Mouse (Mus musculus): ENCODE measurements at regions not wholly inside any gene's neighbourhood (a gene's known extent, or its start where the extent isn't known, plus 50 kb on each side); places are given as distances from the start of the nearest gene placed in this dataset.

DNA sequence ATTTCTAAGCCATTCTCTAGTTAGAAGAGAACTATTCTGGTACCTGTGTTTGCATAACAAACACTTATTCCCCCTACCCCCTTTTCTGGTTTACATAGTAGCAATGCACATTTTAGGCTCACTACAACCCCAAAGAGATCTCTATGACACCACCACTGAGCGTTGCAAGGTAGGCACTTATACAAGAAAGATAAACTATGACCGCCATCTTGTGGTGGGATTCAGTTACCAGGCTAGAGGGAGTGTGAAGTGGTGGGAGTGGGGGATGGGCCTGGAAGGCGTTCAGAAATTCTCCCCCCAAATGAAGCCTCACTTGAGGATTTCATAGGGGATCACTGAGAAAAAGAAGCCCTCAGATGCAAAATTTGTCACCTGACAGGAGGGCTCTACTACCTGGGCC lies 64.4 kb upstream of the Fst start:
- DNase-seq (ENCODE audit: low read depth, low spot score) = no peak

DNA sequence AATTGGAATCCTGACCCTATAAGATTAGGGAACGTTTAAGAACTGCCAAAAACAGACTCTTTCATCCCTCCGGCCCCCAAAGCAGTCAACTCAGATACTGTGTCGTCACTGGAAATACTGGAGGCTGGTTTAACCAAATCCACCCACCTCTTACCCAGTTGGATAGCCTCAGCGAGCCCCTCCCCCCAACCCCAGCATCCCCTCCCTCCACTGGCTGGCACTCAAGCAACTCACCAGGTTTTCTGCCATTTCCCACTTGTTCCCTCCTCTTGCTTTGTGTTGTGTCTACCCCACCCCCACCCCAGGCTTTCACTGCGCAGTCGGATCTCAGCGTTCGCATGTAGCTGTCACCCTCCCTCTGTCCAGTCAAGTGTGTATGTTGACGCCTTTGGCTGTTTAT lies 68.1 kb upstream of the Fst start:
- no peak for DNase-seq (ENCODE audit: low read depth, low spot score)

GRCm38 (mm10) chr13:114530171-114530774 lies 71.5 kb upstream of the Fst start:
- DNase-seq (ENCODE audit: low read depth, low spot score) = no peak

GRCm38 (mm10) chr13:114531780-114532179 lies 73.0 kb upstream of the Fst start:
- DNase-seq (ENCODE audit: low read depth, low spot score) = no peak

DNA sequence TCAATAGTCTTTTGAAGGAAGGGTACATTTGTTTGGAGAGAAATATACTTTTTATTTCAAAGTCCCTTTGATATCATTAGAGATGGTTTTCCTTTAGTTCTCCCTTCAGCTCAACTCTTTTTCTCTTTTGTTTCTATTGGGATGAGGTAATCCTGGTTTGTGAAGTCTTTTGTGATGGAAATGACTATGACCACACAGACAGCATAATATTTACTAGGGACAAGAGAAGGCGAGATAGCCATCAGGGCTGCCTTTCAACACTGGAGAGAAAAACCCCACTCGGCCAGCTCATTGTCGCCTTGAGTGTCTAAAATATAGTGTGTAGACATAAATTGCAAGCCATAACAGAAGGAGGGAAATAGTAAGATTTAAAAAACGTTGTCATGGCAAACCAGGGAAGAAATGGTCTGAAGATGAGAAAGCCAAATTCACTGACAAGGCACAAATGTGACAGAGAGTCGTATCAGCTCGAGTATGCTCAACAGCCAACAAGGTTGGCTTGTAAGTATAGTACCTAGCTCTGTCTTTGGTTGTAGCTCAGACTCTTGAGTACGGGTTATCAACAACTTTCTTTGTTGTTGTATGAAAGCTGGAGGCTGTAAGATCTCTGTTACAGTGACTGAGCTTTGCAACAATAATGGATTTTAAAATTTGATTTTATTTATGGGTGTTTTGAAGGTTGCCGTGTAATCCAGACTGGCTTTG lies 73.8 kb upstream of the Fst start:
- DNase-seq (ENCODE audit: low read depth, low spot score) = no peak

GRCm38 (mm10) chr13:114534591-114534990 lies 75.8 kb upstream of the Fst start:
- no peak for DNase-seq (ENCODE audit: low read depth, low spot score)

GRCm38 (mm10) chr13:114535721-114536120 lies 77.0 kb upstream of the Fst start:
- no peak for DNase-seq (ENCODE audit: low read depth, low spot score)

GRCm38 (mm10) chr13:114571731-114572130 lies 113.0 kb upstream of the Fst start:
- no peak for DNase-seq (ENCODE audit: low read depth, low spot score)

DNA sequence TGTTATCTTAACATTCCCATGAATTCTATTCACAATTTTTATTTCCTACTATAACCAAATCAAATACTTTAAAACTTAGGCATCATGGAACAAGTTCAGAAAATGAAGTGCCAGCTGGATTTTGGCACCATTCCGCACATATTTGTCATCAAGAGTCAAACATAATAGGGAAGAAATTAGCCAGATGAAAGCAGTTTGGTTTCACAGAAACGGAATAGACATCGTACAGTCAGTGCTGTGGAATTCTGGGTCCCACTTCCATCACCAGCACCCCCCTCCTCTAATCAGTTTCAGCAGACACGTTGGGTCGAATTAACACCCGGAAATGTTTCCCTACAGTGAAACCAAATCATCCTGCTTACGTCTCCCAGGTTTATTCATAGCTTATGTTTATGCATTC lies 125.8 kb upstream of the Fst start:
- DNase-seq (ENCODE audit: low read depth, low spot score) = no peak

DNA sequence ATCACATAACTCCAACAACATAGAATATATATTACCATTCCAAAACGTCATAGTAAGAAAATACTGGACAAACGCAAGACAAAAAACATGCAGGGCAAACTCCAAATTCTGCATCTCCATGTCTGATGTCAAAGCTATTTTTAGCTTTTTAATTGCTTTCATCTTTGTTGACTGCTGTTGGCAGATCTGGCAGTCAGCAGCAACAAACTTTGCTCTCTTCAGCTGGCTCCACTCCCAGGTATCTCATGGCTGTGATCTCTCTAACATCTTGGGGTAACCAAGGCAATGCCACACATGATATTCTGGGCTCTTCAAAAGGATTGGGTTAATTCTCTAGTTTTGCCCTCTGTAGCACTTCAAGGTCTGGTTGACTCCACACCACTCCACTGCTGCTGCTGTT lies 128.9 kb upstream of the Fst start:
- no peak for DNase-seq (ENCODE audit: low read depth, low spot score)

DNA sequence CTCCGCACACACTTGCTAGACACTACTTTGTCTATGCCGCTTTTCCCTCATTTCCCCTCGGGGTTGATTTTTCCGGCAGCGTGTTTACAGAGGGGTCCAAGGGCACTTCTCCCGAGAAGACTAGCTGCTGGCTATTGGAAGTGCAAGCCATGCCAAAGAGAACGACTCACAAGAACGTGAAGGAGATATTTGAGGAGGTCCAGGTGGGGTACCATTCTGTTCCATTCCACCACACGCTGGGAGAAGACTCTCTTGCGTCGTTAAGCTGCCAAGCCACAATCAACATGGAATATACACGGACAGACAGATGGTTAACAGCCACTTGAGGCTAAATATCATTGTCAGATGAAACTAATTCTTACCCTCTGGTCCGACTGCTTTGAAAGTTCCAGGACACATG lies 144.6 kb upstream of the Fst start:
- DNase-seq (ENCODE audit: low read depth, low spot score) = peak; percentile 14

- DNase-seq (ENCODE audit: low read depth, low spot score) = peak; percentile 78
Measured at GRCm38 (mm10) chr13:114604037-114604694, 145.4 kb upstream of the Fst start.

DNA sequence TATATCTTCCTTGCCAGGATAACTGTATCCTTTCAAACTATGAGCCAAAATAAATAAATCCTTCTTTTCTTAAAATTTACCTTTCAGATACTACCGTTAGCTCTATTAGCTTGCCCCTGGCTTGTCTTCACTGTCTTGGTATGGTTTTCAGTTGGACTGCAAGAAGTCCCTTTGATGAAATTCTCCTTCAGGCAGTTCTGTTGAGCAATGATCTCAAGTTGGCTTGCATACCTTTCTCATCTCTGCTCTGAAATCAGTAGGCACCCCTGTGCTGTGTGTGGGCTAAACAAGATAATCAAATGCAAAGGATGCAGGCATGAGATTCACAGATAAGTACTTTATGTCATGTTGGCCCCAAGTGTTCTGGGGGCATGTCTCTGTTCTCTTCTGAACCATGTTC lies 155.2 kb upstream of the Fst start:
- DNase-seq (ENCODE audit: low read depth, low spot score) = no peak

- no peak for DNase-seq (ENCODE audit: low read depth, low spot score)
Measured at GRCm38 (mm10) chr13:114619416-114619815, 160.7 kb upstream of the Fst start.

DNA sequence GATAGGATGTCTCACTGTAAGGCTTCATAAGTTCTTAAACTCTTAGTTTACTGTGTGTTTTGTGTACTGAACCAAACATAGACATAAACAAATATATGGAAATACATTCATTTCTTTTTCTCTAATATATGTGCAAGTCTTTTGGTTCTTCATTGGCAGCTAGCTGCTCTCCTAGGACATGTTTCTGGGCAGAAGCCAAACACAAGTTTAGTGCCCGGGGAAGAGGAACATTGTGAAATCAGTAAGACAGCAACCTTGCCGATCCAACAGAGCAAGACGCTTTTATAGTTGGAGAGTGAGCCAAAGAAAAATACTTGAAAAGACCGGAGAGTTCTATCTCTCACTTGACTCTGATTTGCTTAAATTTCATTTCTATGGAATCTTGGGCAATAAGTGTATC lies 178.0 kb upstream of the Fst start:
- no peak for DNase-seq (ENCODE audit: low read depth, low spot score)

DNA sequence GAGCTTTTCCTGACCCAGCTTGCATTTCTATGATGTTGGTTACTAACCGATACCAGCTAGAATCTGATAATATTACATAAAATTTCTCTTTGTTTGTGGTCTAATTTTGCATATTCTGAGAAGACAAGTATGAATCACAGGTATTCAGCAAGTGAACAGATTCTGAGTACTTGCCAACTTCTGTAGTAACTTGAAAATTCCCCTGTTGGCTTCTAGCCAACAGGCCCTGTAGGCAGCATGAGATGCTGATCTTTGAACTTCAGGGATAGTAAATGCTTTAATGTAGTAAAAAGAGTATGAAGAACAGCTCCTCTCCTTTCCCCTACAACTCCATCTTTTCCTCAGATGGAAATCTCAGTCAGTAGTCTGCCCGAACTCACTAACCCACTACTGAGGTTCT lies 178.5 kb upstream of the Mocs2 start:
- DNase-seq (ENCODE audit: low read depth, low spot score) = no peak

- no peak for DNase-seq (ENCODE audit: low read depth, low spot score)
Measured at GRCm38 (mm10) chr13:114641688-114642390, 176.2 kb upstream of the Mocs2 start.

DNA sequence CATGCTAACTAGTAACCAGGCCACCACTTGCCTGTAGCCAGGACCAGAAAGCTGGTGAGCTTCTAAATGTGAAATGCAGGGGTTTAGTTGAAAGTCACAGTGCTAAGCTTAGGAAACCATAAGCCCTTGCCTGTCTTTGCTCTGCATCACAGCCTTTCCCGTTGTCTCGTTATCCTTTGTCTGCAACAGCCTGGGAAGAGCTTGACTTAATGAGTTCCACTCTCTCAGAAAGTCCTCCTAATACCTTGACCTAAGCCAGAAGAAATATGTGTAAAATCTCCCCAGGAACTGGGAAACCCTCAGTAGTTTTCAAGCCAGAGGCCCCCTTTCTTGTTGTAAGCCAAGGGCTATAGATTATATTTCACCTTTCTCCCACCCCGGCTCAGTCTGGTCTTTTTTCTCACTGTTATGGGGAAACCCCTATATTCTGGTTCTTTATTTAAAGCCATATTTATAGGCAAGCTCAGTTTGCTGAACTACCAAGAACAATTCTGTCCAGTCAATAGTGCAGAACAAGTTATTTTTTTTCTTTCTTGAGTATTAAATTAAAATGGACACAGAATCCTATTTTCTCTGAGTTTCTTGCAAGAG lies 175.0 kb upstream of the Mocs2 start:
- DNase-seq (ENCODE audit: low read depth, low spot score) = no peak

DNA sequence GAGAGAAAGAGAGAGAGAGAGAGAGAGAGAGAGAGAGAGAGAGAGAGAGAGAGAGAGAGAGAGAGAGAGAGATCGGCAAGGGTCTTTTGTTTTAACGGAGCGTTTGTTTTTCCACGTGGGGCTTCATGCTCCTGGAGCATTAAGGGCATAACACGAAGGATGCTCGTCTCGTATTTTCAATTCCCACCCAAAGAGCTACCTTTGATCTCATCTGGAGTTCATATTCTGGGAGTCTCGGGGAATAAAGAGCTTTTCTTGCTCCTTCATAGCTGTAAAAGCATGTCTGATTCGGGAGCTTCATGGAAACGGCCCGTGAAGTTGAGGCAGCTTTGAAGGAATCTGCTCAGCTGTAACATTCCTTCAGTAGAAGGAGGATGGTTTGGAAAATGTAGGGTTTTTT lies 174.5 kb upstream of the Mocs2 start:
- no peak for DNase-seq (ENCODE audit: low read depth, low spot score)

DNA sequence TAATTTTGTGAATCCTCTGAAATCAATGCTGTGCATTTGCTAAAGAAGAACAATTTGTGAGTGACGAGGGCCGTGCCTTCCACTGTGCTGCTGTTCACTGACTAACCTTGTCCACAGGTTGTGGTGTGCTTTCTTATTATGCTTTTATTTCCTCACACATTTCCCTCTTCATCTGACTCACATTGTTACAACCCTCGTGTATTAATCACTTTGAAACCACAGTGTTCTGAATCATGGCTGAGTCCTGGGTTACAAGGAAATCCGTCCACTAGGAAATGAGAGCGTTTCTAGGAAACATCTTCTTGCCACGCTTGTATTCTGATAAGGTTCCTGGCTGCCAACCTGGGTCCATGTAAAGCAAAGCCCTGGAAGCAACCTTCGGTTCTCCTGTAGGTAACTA lies 163.8 kb upstream of the Mocs2 start:
- no peak for DNase-seq (ENCODE audit: low read depth, low spot score)

DNA sequence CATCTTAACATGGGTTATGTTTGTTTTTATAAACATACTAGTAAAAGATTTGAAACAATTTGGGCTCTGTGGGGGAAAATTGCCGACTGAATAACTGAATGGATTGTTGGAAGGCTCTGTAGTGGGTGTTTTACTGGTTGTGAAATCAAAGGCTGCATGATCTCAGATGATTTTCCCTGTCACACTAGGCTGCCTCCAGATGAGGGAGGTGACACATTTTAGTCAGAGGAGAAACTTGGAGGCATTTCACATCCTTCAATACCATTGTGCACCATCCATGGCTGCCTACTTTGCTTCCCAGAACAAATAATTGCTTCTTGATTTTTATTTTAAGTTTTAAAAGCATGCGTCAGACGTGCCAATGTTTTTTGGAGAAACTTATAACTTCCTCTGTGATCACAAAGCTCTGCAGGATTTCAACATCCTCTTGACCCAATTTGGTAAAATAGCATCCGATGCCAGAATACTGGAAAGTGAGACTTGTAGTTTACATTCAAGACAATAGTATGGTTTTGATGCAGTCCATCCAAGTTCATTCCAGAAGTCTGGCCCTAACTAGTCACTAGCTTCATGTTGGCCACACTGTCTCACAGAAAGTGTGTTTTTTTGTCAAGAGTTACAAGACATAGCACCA lies 163.0 kb upstream of the Mocs2 start:
- no peak for DNase-seq (ENCODE audit: low read depth, low spot score)

DNA sequence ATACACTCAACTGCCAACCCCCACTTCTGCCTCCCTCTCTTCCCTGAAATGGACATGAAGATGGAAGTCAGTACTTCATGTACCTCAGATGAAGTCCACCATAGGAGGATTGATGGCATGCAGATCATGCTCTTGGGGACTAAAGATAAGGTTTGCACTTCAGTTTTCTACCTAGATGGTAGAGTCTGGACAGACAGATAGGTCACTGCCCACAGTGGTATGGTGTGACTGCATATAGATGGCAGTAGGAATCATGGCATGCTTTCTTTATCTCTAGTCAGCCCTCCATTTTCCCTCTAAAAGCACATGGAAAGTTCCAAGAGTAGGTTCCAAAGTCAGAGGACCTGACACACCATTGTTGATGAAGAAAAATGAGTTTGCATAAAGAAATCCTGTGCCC lies 145.6 kb upstream of the Mocs2 start:
- DNase-seq (ENCODE audit: low read depth, low spot score) = no peak

Measured in brain, embryonic 18.5 days (tissue).